Mouse (Mus musculus) T-helper 17 cell (primary cell): ENCODE results near the gene Cstf2t.

ENCODE experiments used
- in situ Hi-C, 2 experiments: fragments of 300-600 bp; cut with MboI, MseI; formaldehyde crosslinking; loops; 1 replicate in 1 of 2; 2 replicates in 1 of 2; pipeline ENCODE4 v1.15.1; 2025; ENCODE audit warnings: high pct_unique_total_duplicates in 2 of 2

Cstf2t gene

DNA sequence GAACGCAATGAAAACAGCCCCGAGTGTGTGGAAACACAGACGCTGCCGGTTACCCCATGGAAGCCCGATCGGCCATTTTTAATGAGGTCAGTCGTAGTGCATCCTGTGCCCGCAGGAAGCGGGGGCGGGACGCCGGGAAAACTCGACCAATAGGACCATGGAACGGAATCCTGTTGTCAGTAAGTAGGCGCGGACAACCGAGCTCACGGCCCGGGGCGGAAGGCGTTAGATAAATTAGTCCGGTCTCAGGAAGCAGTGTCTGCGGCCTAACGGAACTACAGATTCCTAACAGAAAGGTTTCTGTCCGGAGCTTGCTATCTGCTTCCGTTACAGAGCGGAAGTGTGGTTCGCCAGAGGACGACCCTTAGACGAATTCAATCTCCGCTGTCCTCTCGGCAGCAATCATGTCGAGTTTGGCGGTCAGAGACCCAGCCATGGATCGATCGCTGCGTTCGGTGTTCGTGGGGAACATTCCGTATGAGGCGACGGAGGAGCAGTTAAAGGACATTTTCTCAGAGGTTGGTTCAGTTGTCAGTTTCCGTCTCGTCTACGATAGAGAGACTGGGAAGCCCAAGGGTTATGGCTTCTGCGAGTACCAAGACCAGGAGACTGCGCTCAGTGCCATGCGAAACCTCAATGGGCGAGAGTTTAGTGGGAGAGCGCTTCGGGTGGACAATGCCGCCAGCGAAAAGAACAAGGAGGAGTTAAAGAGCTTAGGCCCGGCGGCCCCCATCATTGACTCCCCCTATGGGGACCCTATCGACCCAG, at the start of gene Cstf2t:
Gene Cstf2t (plus strand): TSS at position 176 of the 768 bp plus-strand sequence.
- in situ Hi-C loops: no loop called here

DNA sequence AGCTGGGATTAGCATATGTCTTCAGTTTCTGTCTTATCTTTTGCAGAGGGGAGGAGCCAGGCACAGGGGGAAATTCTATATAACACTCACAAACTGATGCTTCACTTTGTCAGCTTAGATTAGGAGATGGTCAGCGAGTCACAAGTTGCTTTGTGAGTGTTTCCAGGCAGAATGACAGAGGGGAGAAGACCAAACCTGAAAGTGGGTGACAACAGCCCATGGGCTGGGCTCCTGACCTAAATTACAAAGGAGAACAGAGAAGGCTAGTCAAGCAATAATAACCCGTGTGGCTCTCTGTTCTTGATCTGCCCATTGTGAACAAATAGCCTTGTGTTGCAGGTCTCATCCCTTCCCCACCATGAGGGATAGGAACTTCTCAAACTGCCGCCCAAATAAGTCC, 43.7 kb upstream of the Cstf2t start:
- in situ Hi-C loops: no loop called here

DNA sequence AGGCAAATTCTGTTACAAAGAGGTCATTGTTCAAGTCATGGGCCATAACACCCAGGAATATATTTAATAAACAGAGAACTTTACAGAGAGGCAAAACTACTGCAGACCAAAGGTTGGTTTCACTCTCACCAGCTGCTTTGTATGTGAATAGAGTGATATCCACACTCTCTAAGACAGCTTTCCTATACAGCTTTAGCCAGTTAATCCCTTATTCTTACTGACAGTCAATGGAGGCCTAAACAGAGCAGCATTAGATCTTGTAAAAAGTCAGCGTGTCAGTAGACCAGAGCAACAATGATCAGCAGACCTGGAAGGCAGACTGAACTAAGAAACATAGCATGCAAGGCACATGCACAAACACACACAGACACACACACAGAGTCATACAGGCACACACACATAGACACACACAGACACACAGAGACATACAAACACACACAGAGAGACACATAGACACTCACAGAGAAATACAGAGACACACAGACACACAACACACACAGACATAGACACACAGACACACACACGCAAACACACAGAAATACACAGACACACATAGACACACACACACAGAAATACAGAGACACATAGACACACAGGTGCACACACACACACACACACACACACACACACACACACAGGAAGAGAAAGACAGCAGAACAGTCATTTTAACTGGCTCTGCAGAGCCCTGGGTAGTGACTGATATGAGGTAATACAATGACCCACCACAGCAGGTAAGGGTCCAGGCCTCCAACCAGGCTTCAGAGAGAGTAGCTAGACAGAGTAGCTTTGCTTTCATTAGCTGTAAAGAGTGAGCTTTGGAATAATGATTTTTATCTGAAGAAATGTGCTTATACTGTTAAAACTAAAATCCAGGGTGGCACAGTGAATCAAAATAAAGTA, 41.4 kb upstream of the Cstf2t start:
- in situ Hi-C loops: no loop called here

DNA sequence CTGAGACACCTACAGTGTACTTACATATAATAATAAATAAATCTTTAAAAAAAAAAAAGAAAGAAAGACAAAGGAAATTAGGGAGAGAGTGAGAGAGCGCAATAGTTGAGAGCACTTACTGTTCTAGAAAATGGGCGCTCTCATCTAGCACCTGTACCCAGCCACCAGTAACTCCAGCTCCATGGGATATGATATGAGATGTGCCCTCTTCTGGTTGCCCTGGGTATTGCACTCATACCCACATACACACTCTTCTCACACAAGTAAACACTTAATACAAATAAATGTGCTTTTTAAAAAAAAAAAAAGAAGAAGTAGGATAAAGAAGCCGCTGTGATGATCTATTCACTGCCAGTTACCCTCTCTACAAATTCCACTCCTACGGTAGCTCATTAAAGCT, 36.0 kb upstream of the Cstf2t start:
- in situ Hi-C loops: no loop called here

GRCm38 (mm10) chr19:31064740-31065139, 17.9 kb upstream of the Cstf2t start:
- in situ Hi-C loops: no loop called here

- in situ Hi-C loops: no loop called here
These were observed 17.3 kb upstream of the Cstf2t start for GRCm38 (mm10) chr19:31065206-31065781.

DNA sequence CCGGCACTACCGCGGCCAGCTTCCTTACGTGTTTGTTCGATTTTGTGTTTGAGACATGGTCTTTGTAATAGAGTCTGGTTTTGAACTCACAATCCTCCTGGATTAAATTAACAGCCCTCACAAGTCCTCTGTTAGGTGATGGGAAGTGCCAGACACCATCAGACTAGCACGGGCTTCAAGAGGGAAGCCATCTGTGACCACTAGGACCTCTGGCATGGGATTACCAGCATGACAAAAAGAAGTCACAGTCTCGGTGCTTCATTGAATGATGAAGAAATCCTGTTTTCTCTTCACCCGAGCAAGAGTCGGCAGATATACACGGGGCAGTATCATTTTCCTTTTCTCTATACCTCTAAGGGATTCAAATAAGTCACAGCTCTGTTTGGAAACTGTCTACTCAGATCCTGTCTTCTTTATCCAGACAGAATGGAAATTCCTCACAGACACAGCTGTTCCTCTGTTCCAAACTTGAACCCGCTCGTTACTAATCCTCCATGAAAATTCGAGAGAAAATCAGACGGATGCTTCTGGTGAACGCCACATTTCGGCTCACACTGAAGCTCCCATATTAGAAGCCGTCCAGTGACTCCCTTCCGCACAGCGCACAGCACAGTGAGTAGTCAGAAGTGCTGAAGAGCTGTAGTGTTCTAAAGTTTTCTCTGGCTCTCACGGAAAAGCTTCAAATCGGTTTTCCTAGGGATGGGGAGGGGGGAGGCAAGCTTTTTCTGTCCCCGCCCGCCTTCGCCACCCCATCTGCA, 8.5 kb upstream of the Cstf2t start:
- in situ Hi-C loops: no loop called here

DNA sequence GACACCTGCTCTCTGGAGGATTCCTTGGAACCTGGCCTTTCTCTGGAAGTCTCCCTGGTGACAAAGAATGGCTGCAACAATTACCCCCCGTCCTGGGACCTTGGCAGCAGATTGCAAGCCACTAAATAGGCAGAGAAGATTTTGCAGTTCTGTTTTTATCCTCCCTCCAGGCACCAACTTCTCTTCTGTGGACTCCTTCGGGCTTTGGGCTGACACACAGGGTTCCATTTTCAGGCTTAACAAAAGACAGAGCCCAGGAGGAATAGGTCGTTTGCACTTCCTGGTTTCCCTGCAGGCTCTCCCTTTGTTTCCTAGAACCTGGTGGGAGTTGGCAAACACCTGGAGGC, 7.9 kb upstream of the Cstf2t start:
- in situ Hi-C loops: no loop called here

- in situ Hi-C loops: no loop called here
These were observed 6.5 kb upstream of the Cstf2t start for GRCm38 (mm10) chr19:31076106-31076505.

DNA sequence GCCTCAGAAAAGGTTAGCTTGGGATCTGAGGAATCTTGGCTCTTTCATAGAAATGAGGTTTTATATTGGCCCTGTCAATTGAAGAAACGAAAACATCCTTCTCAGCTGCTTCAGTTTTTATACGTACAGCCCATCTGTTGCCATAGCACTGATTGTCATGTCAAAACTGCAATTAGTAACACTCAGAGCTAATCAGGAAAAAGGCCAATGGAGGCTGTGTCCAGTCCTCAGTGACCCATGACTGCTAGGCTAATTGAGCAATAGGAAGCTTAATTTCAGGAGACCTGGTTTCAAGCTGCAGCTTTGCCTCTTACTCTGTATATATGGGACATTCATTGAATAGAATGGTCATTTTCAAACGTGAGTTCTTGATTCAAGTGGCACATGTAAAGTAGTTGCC, 4.4 kb upstream of the Cstf2t start:
- in situ Hi-C loops: no loop called here

DNA sequence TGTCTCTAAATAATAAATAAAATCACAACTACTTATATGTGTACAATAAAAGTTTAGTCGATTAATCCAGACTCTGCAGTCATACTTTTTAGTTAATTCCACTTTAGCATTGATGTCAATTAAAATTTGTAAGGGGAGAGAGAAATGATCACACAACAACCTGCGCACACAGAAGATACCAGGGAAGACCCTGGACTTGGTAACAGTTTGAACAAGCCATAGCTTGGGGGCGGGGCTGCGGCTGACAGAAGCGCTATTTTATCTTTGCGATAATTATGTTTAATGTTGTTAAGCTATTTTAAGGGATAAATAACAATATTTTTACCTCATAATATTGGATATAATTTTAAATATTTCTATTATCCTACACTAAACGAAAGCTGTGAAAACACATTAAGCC, 411 bp upstream of the Cstf2t start:
- in situ Hi-C loops: no loop called here

GRCm38 (mm10) chr19:31083761-31084160, 1.1 kb downstream of the Cstf2t start:
- in situ Hi-C loops: no loop called here

GRCm38 (mm10) chr19:31097857-31098256, 15.2 kb downstream of the Cstf2t start:
- in situ Hi-C loops: no loop called here

GRCm38 (mm10) chr19:31099369-31099768, 16.7 kb downstream of the Cstf2t start:
- in situ Hi-C loops: no loop called here

DNA sequence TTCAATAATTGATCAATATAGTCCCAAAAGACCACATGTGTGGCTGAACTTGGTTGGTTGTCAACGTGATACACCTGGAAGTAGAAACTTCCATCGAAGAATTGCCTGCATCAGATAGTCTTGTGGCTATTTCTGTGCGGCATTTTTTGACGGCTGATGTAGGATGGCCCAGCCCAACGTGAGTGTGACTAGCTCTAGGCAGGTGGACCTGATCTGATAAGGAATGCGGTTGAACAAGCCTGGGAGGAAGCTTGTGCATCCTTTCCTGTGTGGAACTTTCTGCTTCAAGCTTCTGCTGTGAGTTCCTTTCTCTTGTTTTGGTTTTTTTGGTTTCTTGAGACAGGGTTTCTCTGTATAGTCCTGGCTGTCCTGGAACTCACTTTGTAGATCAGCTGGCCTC, 22.1 kb downstream of the Cstf2t start:
- in situ Hi-C loops: no loop called here

DNA sequence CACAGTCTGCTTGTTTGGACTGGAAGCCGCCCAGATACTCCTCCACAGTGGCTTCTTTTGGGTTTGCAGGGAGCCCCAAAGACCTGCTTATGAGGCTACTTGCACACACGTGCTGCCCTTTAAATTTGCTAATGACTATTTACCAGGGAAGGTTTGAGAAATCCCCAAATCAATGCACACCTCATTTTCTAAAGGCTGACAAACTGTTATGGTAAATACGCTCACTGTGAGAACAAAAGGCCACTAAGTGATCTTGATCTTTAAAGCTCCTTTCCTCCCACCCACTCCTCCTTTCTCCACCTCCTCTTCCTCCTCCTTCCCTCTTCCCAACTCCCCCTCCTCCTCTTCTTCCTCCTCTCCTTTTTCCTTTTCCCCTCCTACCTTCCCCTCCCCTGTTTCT, 23.4 kb downstream of the Cstf2t start:
- in situ Hi-C loops: no loop called here

GRCm38 (mm10) chr19:31106835-31107554, 24.4 kb downstream of the Cstf2t start:
- in situ Hi-C loops: no loop called here

GRCm38 (mm10) chr19:31114690-31115089, 32.1 kb downstream of the Cstf2t start:
- in situ Hi-C loops: no loop called here

DNA sequence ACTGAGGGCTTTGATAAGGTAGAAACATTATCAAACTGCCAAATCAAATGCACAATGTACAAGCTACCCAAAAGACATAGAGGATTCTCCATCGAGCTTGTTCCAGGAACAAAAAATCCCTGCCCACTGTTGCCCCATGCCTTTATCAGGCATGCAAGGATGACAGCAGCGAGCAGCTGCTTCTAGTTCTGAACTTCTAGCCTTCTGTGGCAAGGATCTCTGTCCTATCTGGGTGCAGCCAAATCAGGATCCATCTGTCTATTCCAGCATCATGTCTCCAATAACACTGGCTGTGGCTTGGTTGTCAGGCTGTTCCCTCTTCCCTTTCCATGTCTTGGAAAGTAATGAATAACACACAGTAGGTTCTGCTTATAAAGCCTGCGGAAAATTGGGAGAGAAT, 42.0 kb downstream of the Cstf2t start:
- in situ Hi-C loops: loop anchor here in 1 of 2 experiments (10.0 kb wide), 1 partner anchor 60 kb away; no protein-coding TSS in a partner anchor

DNA sequence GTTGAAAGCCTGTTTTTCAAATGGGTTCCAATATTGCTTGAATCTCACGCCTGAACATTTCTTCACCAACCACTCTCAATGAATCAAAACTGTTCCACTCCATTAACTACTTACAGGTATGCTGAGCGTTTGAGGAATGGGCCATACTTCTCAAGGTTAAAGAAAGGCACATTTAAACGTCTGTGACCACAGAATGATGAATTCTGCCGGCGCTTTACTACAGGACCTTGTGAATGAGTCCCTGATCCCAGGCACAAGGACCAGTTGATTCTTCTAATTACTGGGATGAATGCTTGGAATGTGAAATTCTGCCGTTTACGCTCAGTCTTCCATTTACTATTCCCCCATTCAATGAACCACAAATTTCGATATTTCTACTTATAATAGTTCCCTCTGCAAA, 50.0 kb downstream of the Cstf2t start:
- in situ Hi-C loops: loop anchor here in 1 of 2 experiments (10.0 kb wide), 1 partner anchor 212 kb away; no protein-coding TSS in a partner anchor

DNA sequence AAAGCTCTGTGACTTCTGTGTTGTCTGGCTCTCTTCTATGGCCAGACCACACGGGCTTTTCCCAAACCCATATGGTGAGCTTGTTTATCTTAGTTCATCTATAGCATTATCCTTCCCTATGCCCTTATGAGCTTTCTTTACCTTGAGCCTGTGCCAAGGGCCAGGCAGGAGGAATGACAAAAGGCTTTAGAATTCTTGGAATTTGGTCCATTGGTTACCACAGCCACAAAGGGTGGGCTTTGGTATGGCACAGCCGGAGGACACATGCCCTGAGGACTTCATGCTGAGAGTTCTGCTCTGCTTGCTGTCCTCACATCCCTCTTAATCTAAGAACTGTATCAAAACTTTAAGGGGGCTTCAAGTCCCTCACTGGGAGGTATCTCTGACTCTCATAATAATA, 53.7 kb downstream of the Cstf2t start:
- in situ Hi-C loops: loop anchor here in 1 of 2 experiments (10.0 kb wide), 1 partner anchor 208 kb away; no protein-coding TSS in a partner anchor
